Mouse (Mus musculus): ENCODE measurements at regions not wholly inside any gene's neighbourhood (a gene's known extent, or its start where the extent isn't known, plus 50 kb on each side); places are given as distances from the start of the nearest gene placed in this dataset.
"Not testable (repeated sequence)": the region's sequence is repeated elsewhere in the genome, so short reads cannot be mapped to it uniquely, and the experiment has no call there.

- Histone ChIP-seq H3K4me1 (no peaks in the 10 kb centered on the region), H3K27me3 (ENCODE audit: low read depth, poor library complexity, severe bottlenecking) (no peaks in the 10 kb centered on the region), H3K27ac (no peak overlapping the region), H3K4me3 (no peak overlapping the region), H3K36me3 (no peaks in the 10 kb centered on the region), H3K9me3 (replicated peaks) (no peaks in the 10 kb centered on the region)
- no peak for DNase-seq (ENCODE audit: low spot score)
- 88% methylated on average over 4 of the region's 4 CpGs for WGBS
Measured at GRCm38 (mm10) chr3:31508471-31508870, 198.3 kb upstream of the Slc7a14 start.

DNA sequence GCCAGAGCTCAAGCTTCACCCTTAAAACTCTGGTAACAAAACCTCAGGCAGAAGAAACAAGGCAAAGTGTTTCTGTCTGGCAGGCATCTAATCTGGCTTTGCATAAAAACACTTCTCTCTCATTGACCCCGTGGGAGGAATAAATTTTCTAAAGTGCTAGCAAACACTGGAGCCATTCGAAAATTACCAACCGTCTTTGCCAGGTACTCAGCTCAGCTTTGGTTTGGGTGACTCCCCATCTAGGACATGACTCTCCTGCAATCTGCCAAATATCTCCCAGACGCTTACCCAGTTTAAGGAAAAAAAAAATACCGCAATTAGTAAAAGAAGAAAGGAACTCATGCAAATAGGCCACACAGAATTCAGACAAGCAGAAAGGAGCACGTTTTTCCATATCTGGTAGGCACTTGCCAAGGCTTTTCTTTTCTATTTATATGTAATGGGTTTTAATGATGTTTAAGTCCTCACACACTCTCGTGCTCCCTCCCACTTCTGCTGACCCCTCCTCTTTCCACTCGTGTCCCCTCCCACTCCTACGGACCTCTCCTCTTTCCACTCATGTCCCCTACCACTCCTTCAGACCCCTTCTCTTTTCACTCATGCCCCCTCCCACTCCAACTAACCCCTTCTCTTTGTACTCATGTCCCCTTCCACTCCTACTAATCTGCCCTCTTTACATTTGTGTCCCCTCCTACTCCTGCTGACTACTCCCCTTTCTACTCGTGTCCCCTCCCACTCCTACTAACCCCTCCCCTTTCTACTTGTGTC lies 189.2 kb upstream of the Slc7a14 start:
- Histone ChIP-seq H3K4me1 (no peaks in the 10 kb centered on the region), H3K27ac (no peak overlapping the region), H3K4me3 (no peak overlapping the region), H3K27me3 (ENCODE audit: low read depth, poor library complexity, severe bottlenecking) (no peaks in the 10 kb centered on the region), H3K36me3 (no peaks in the 10 kb centered on the region), H3K9me3 (replicated peaks) (no peaks in the 10 kb centered on the region; the same call in 1 of the 2 replicates)
- WGBS, result 81% methylated on average over 10 of the region's 10 CpGs
- DNase-seq (ENCODE audit: low spot score), result no peak

- Histone ChIP-seq H3K27ac (no peak overlapping the region), H3K36me3 (no peaks in the 10 kb centered on the region), H3K27me3 (ENCODE audit: low read depth, poor library complexity, severe bottlenecking) (no peaks in the 10 kb centered on the region), H3K4me3 (no peak overlapping the region), H3K4me1 (no peaks in the 10 kb centered on the region), H3K9me3 (replicated peaks) (no peaks in the 10 kb centered on the region; the same call in 1 of the 2 replicates)
- DNase-seq (ENCODE audit: low spot score), result no peak
- 88% methylated on average over 1 of the region's 1 CpGs for whole genome bisulfite sequencing
Measured at GRCm38 (mm10) chr3:31495287-31495686, 185.1 kb upstream of the Slc7a14 start.

DNA sequence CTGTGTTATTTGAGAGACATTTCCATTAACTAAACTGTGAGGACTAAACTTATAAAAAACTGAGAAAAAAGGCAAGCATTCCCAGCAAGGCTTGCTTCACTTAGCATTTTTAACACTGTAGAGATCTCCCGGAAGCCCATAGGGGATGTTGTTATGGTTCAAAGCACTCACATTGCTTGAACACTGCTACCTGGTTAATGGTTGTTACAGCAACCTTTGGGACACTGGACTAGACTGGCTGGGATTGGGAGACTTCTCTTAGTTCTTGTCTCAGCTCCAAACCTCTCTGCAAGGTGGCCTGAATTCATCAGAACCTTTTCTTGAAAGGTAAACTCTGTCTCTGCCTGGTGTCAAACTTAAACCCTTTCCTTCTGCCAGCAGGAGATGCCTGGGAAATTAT lies 184.5 kb upstream of the Slc7a14 start:
- Histone ChIP-seq H3K36me3 (no peaks in the 10 kb centered on the region), H3K4me3 (no peak overlapping the region), H3K4me1 (no peaks in the 10 kb centered on the region), H3K27ac (no peak overlapping the region), H3K9me3 (replicated peaks) (no peaks in the 10 kb centered on the region; the same call in 1 of the 2 replicates), H3K27me3 (ENCODE audit: low read depth, poor library complexity, severe bottlenecking) (no peaks in the 10 kb centered on the region)
- 94% methylated on average over 1 of the region's 1 CpGs for WGBS
- no peak for DNase-seq (ENCODE audit: low spot score)

GRCm38 (mm10) chr3:31491736-31492135 lies 181.6 kb upstream of the Slc7a14 start:
- WGBS, result 97% methylated on average over 1 of the region's 1 CpGs
- DNase-seq (ENCODE audit: low spot score), result not testable (repeated sequence)

DNA sequence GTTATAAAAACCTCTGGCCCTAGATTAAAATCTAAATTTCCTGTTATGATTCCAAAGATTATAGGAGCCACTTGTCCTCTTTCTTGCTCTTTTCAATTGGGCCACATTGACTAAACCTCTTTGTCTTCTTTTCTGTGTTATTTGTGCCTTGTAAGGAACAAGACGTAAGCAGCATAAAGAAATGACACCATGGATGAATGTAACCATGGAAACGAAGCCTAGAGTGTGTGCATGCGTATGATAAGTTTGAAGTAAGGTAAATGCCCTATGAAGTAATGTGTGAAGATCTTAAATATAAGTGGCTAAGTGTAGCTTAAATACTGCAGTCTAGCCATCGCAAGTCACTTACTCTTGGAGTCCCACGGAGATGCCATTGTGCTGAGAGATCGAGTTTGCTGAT lies 177.4 kb upstream of the Slc7a14 start:
- Histone ChIP-seq H3K27ac (no peak overlapping the region), H3K4me3 (no peak overlapping the region), H3K4me1 (no peaks in the 10 kb centered on the region), H3K27me3 (ENCODE audit: low read depth, poor library complexity, severe bottlenecking) (no peaks in the 10 kb centered on the region), H3K9me3 (replicated peaks) (no peaks in the 10 kb centered on the region), H3K36me3 (no peaks in the 10 kb centered on the region)
- DNase-seq (ENCODE audit: low spot score), result no peak
- WGBS, result 90% methylated on average over 6 of the region's 6 CpGs

More at GRCm38 (mm10) chr3:31491736-31492135, 181.6 kb upstream of the Slc7a14 start:
- H3K4me3 ChIP-seq; H3K9me3 ChIP-seq (replicated peaks); H3K36me3 ChIP-seq; H3K4me1 ChIP-seq; H3K27ac ChIP-seq; H3K27me3 ChIP-seq (ENCODE audit: low read depth, poor library complexity, severe bottlenecking): not testable (repeated sequence)

DNA sequence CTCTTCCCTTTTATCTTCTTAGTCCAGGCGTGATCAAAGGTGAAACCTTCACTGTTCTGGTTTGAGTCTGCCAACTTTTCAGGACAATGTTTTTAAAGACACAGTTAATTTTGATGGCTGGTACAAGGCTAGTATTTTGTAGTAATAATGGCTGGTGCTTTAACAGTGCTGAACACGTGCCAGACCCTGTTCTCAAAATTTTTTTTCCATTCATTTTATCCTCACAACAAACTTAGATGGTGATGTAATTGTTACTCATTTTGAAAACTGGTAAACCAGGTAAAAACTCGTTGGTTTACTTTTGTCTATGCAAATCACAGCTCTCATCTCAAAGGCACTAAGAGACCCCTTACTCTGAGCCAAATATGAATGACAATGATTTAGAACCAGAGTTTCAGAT lies 171.8 kb upstream of the Slc7a14 start:
- H3K9me3 ChIP-seq (replicated peaks), result no peaks in the 10 kb centered on the region
- DNase-seq (ENCODE audit: low spot score), result no peak
- no peaks in the 10 kb centered on the region for H3K36me3 ChIP-seq
- WGBS, result 57% methylated on average over 3 of the region's 3 CpGs
- no peaks in the 10 kb centered on the region for H3K4me1 ChIP-seq
- H3K27me3 ChIP-seq (ENCODE audit: low read depth, poor library complexity, severe bottlenecking), result no peaks in the 10 kb centered on the region
- no peak overlapping the region for H3K27ac ChIP-seq
- H3K4me3 ChIP-seq, result no peak overlapping the region

DNA sequence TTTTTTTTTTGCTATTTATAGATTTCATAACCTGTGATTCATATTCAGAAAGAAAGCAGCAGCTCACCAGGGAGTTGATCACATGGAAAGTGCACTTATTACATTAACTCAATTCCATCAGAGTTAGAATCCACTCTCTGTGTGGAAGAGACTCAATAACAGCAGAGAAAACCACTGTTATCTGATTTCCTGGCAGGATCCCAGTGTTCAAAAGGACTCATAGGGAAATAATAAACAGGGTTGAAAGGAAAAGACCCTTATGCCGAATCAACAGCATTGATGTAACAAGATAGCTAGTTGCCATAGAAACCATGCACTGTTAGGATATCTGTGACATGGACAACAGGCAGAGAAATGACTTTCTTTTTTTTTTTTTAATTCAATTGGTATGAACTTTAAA lies 157.7 kb upstream of the Slc7a14 start:
- Histone ChIP-seq H3K36me3 (no peaks in the 10 kb centered on the region), H3K27ac (no peak overlapping the region), H3K4me1 (no peaks in the 10 kb centered on the region), H3K27me3 (ENCODE audit: low read depth, poor library complexity, severe bottlenecking) (no peaks in the 10 kb centered on the region), H3K9me3 (replicated peaks) (no peaks in the 10 kb centered on the region), H3K4me3 (no peak overlapping the region)
- 76% methylated on average over 1 of the region's 1 CpGs for WGBS
- no peak for DNase-seq (ENCODE audit: low spot score)

DNA sequence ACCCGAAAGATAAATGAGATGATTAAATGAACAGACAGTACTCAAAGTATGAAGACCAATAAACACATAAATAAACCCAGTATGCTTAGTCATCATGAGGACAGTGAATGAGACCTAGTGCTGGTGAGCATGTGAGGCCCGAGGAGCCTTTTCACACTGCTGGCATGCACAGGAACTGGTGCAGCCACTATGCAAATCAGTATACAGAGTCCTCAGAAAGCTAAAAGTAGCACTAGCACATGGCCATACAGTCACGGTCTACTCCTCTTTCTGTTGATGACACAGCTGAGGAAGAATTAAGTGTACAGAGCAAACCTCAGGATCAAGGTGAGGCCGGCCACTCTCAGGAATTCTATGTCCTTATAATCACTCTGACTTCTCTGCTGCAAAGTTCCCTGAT lies 154.1 kb upstream of the Slc7a14 start:
- WGBS, result 86% methylated on average over 4 of the region's 4 CpGs
- H3K4me1 ChIP-seq, result no peaks in the 10 kb centered on the region
- no peaks in the 10 kb centered on the region for H3K9me3 ChIP-seq (replicated peaks)
- H3K27ac ChIP-seq, result no peak overlapping the region
- no peaks in the 10 kb centered on the region for H3K36me3 ChIP-seq
- H3K27me3 ChIP-seq (ENCODE audit: low read depth, poor library complexity, severe bottlenecking), result no peaks in the 10 kb centered on the region
- no peak overlapping the region for H3K4me3 ChIP-seq
- DNase-seq (ENCODE audit: low spot score), result no peak

DNA sequence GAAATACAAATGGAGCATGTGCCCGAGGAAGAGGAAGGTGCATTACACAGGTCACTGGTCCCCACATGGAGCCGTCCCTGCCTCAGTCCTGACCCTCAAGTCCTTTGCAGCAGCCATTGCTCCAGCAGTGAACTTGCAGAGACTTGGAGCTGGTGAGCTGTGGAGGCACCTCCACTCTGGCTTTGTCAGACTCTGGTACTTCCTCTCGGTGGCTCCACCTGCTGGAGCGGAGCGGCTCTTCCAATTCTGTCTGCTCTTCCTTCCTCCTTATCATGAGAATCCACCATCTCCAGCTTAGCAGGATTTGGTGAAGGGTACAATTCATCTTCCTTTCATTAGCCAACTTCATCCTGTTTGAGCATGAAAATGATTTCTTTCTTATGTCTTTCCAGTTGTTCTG lies 149.3 kb upstream of the Slc7a14 start:
- Histone ChIP-seq H3K4me1 (no peaks in the 10 kb centered on the region), H3K27me3 (ENCODE audit: low read depth, poor library complexity, severe bottlenecking) (no peaks in the 10 kb centered on the region), H3K27ac (no peak overlapping the region), H3K9me3 (replicated peaks) (no peaks in the 10 kb centered on the region), H3K36me3 (no peaks in the 10 kb centered on the region), H3K4me3 (no peak overlapping the region)
- WGBS, result 73% methylated on average over 5 of the region's 5 CpGs
- DNase-seq (ENCODE audit: low spot score), result peak; percentile 48

DNA sequence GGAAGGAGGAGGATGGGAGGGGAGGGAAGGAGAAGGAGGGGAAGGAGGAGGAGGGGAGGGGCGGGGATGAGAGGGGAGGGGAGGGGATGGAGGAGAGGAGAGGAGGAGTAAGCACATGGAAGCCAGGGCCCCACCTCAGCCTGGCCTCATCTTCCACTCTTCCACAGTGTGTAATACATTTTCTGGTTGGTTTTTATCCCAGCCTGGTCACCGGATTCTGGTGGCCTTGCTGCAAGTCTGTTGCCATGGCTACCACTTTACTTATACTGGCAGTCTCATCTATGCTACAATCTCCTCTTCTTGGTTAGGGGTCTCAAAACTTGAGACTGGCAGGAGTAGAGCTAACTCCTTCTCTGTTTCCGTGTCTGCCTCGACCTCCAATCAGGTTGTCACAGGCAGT lies 147.8 kb upstream of the Slc7a14 start:
- H3K4me3 ChIP-seq, result no peak overlapping the region
- no peaks in the 10 kb centered on the region for H3K27me3 ChIP-seq (ENCODE audit: low read depth, poor library complexity, severe bottlenecking)
- WGBS, result 73% methylated on average over 4 of the region's 4 CpGs
- no peaks in the 10 kb centered on the region for H3K9me3 ChIP-seq (replicated peaks)
- DNase-seq (ENCODE audit: low spot score), result no peak
- no peaks in the 10 kb centered on the region for H3K36me3 ChIP-seq
- H3K27ac ChIP-seq, result no peak overlapping the region
- H3K4me1 ChIP-seq, result no peaks in the 10 kb centered on the region

DNA sequence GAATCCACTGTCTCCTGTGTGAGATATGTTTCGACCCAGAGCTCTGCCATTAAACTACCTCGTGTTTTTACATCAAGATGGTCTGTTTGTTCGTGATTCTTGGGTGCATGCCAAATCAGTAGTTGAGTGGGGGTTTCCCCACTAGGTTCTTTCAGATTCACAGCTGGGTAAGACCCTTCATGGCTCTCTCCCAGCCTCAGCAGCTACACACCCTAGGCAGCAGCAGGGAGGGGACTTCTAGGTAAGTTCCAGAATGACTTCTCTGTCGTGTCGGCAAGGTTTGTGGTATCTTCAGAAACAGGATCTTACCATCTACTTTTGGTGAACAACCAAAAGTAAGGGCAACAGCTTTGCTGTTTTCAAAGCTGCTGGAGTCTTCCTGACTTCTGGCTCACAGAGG lies 144.9 kb upstream of the Slc7a14 start:
- H3K9me3 ChIP-seq (replicated peaks), result no peaks in the 10 kb centered on the region

GRCm38 (mm10) chr3:31444861-31445260 lies 134.7 kb upstream of the Slc7a14 start:
- Histone ChIP-seq H3K27me3 (ENCODE audit: low read depth, poor library complexity, severe bottlenecking) (no peaks in the 10 kb centered on the region), H3K4me1 (no peaks in the 10 kb centered on the region), H3K27ac (no peak overlapping the region), H3K9me3 (replicated peaks) (no peaks in the 10 kb centered on the region), H3K4me3 (no peak overlapping the region), H3K36me3 (no peaks in the 10 kb centered on the region)
- WGBS, result 88% methylated on average over 1 of the region's 1 CpGs
- no peak for DNase-seq (ENCODE audit: low spot score)

More for the DNA sequence above, 144.9 kb upstream of the Slc7a14 start:
- H3K27me3 ChIP-seq (ENCODE audit: low read depth, poor library complexity, severe bottlenecking), result no peaks in the 10 kb centered on the region
- 94% methylated on average over 5 of the region's 5 CpGs for WGBS
- no peaks in the 10 kb centered on the region for H3K4me1 ChIP-seq
- H3K4me3 ChIP-seq, result no peak overlapping the region
- H3K36me3 ChIP-seq, result no peaks in the 10 kb centered on the region
- DNase-seq (ENCODE audit: low spot score), result no peak
- H3K27ac ChIP-seq, result no peak overlapping the region

GRCm38 (mm10) chr3:31444311-31444710 lies 134.1 kb upstream of the Slc7a14 start:
- DNase-seq (ENCODE audit: low spot score), result no peak
- Histone ChIP-seq H3K27me3 (ENCODE audit: low read depth, poor library complexity, severe bottlenecking) (no peaks in the 10 kb centered on the region), H3K4me3 (no peak overlapping the region), H3K36me3 (no peaks in the 10 kb centered on the region), H3K27ac (no peak overlapping the region), H3K4me1 (no peaks in the 10 kb centered on the region), H3K9me3 (replicated peaks) (no peaks in the 10 kb centered on the region)
- WGBS, result 85% methylated on average over 7 of the region's 7 CpGs
